ENCODE assay signal across 9 mouse cellular contexts in the genomic region with DNA sequence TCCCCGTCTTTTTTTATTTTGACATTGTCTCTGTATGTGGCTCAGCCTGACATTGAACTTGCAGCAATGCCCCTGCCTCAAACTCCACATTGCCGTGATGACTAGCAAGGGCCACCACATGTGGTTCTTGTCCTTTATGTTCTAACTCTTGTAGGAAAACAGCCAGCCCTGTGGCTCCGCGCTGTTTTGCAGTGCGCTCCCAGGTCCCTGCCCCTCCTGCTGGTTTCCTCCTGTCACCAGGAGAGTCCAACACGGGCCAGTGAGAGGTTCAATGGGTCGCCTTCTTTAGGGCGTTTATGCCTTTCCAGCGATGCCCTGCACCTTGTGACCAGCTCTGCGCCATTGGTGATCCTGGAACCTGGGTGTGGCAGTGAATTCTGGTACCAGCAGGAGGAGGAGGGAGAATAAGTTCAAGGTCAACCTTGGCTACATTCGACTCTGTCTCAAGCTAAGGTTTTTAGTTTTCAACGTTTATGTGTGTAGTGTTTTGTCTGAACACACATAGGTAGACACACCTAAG. TPM values are rescaled to one million over a fixed set of nuclear protein-coding genes. Genes with fewer than 3 reads are reported as not detected.
DNase-seq lines count a peak whose midpoint lies in the region; ATAC-seq and TF ChIP-seq lines count a peak whose summit lies in the region.
"Had no signal": no experiment of that assay in that cellular context is flagged by ENCODE, and none has a peak within 500 bp of the region (broad histone marks: within the 10 kb centered on the region; RNA-seq: fewer than 3 reads in every experiment).

No protein-coding gene starts in this region.

- peak overlapping the region; percentile 74 for H3K9ac ChIP-seq in embryonic facial prominence, embryonic 13.5 days
- peak overlapping the region; percentile 51 for H3K9ac ChIP-seq in intestine, embryonic 16.5 days (ENCODE audit: low read depth, low read length)

- WGBS in lung, adult 2 months, result 7% methylated on average over 12 of the region's 12 CpGs
- 8% methylated on average over 12 of the region's 12 CpGs for WGBS in embryonic facial prominence, embryonic 13.5 days
- WGBS in intestine, embryonic 16.5 days, result 6% methylated on average over 12 of the region's 12 CpGs

- H3K27me3 ChIP-seq in embryonic facial prominence, embryonic 13.5 days, result peaks cover 34% of the 10 kb centered on the region
- peaks cover 24% of the 10 kb centered on the region for H3K27me3 ChIP-seq in intestine, embryonic 16.5 days (replicated peaks; ENCODE audit: control insufficient read depth, insufficient read depth, low read length)

- no peak for TF ChIP-seq CTCF in lung, adult 2 months (IDR thresholded peaks at IDR 0.05; ENCODE audit: insufficient read depth, low read length)

- no peak for DNase-seq in lung, adult 2 months
- no peak for DNase-seq in lung, postnatal 36 days
- DNase-seq in naive thymus-derived CD4-positive, alpha-beta T cell, adult 2 months (ENCODE audit: low read depth), result peak; percentile 46
- no peak for DNase-seq in adipocyte (ENCODE audit: low spot score)
- DNase-seq in c-Kit-positive CD71-positive TER-119-positive erythroid progenitor cells, embryonic 14.5 days (ENCODE audit: low spot score), result no peak
- no peak for DNase-seq in layer of hippocampus, postnatal 14 days (ENCODE audit: low spot score in 2 of 2)

- H3K4me2 ChIP-seq in embryonic facial prominence, embryonic 13.5 days, result peak overlapping the region; percentile 96
- H3K4me2 ChIP-seq in intestine, embryonic 16.5 days (ENCODE audit: low read depth, low read length), result peak overlapping the region; percentile 53

- 0 out of 2 replicates have a peak, but pooled peaks have one; percentile 0 for ATAC-seq in embryonic facial prominence, embryonic 13.5 days (ENCODE audit: insufficient number of reproducible peaks, insufficient read depth, low FRiP score, low TSS enrichment, low read depth)
- peak; percentile 9 for ATAC-seq in intestine, embryonic 16.5 days

- H3K4me3 ChIP-seq in lung, adult 2 months (replicated peaks; ENCODE audit: extremely low read depth, low read depth, low read length), result peak overlapping the region; percentile 33
- peak overlapping the region; percentile 52 for H3K4me3 ChIP-seq in embryonic facial prominence, embryonic 13.5 days
- H3K4me3 ChIP-seq in intestine, embryonic 16.5 days (ENCODE audit: low read length), result peak overlapping the region; percentile 53

- H3K27ac ChIP-seq in embryonic facial prominence, embryonic 13.5 days, result peak overlapping the region; percentile 90
- H3K27ac ChIP-seq in intestine, embryonic 16.5 days (ENCODE audit: low read length), result peak overlapping the region; percentile 38; the same call in 1 of the 2 replicates

- H3K36me3 ChIP-seq in embryonic facial prominence, embryonic 13.5 days, result peaks cover 8% of the 10 kb centered on the region
- H3K36me3 ChIP-seq in intestine, embryonic 16.5 days (ENCODE audit: control insufficient read depth, insufficient read depth, low read length), result no peaks in the 10 kb centered on the region

- H3K4me1 ChIP-seq in lung, adult 2 months (ENCODE audit: control insufficient read depth, insufficient read depth, low read length), result peaks cover 18% of the 10 kb centered on the region
- H3K4me1 ChIP-seq in embryonic facial prominence, embryonic 13.5 days, result peaks cover 57% of the 10 kb centered on the region
- H3K4me1 ChIP-seq in intestine, embryonic 16.5 days (ENCODE audit: control insufficient read depth, insufficient read depth, low read length), result peaks cover 46% of the 10 kb centered on the region

- no peak for TF ChIP-seq POLR2A in lung, adult 2 months (IDR thresholded peaks at IDR 0.05; ENCODE audit: borderline replicate concordance, extremely low read depth, low read depth, low read length)

- H3K9me3 ChIP-seq in embryonic facial prominence, embryonic 13.5 days, result no peaks in the 10 kb centered on the region
- H3K9me3 ChIP-seq in intestine, embryonic 16.5 days (ENCODE audit: control insufficient read depth, low read length), result no peaks in the 10 kb centered on the region

RNA-seq across cellular contexts. Expression of gene Kcnn1, which starts 3.0 kb away (rescaled TPM):
- 3.4 and 5.0 TPM in 2 replicates for polyA plus RNA-seq in lung, adult 2 months (2012; rRNA removed)
- polyA plus RNA-seq in embryonic facial prominence, embryonic 13.5 days (2015; fragmentation: Nextera tagmentation; extraction: Ambion mirVana), result 3.2 and 5.3 TPM in 2 replicates
- polyA plus RNA-seq in intestine, embryonic 16.5 days (2015; fragmentation: Nextera tagmentation; extraction: Ambion mirVana), result 1.0 and 1.2 TPM in 2 replicates
- 10 to 100 TPM; 22.0 to 22.8 TPM for total RNA-seq in layer of hippocampus, postnatal 14 days (2021)
- total RNA-seq: neutrophil, adult 5-6 weeks had no signal

RNA-seq across cellular contexts. Expression of gene Ccdc124, which starts 7.7 kb away (rescaled TPM):
- 43.8 and 48.0 TPM in 2 replicates for polyA plus RNA-seq in lung, adult 2 months (2012; rRNA removed)
- polyA plus RNA-seq in embryonic facial prominence, embryonic 13.5 days (2015; fragmentation: Nextera tagmentation; extraction: Ambion mirVana), result 108 and 124 TPM in 2 replicates
- 79.3 and 90.1 TPM in 2 replicates for polyA plus RNA-seq in intestine, embryonic 16.5 days (2015; fragmentation: Nextera tagmentation; extraction: Ambion mirVana)
- 10 to 100 TPM; 84.5 to 92.7 TPM for total RNA-seq in layer of hippocampus, postnatal 14 days (2021)

RNA-seq across cellular contexts. Expression of gene Slc5a5, which starts 26.5 kb away (rescaled TPM):
- 0.71 and 1.3 TPM in 2 replicates for polyA plus RNA-seq in lung, adult 2 months (2012; rRNA removed)
- polyA plus RNA-seq in embryonic facial prominence, embryonic 13.5 days (2015; fragmentation: Nextera tagmentation; extraction: Ambion mirVana), result 0.18 and 0.32 TPM in 2 replicates
- 0.31 and 0.32 TPM in 2 replicates for polyA plus RNA-seq in intestine, embryonic 16.5 days (2015; fragmentation: Nextera tagmentation; extraction: Ambion mirVana)
- total RNA-seq in layer of hippocampus, postnatal 14 days (2021), result 1 to 10 TPM; 7.3 to 8.3 TPM
- total RNA-seq: neutrophil, adult 5-6 weeks had no signal

RNA-seq across cellular contexts. Expression of gene Arrdc2, which starts 26.5 kb away (rescaled TPM):
- polyA plus RNA-seq in lung, adult 2 months (2012; rRNA removed), result 50.3 and 78.3 TPM in 2 replicates
- 5.9 and 7.7 TPM in 2 replicates for polyA plus RNA-seq in embryonic facial prominence, embryonic 13.5 days (2015; fragmentation: Nextera tagmentation; extraction: Ambion mirVana)
- polyA plus RNA-seq in intestine, embryonic 16.5 days (2015; fragmentation: Nextera tagmentation; extraction: Ambion mirVana), result 8.3 and 9.0 TPM in 2 replicates
- 10 to 100 TPM; 23.3 to 24.5 TPM for total RNA-seq in layer of hippocampus, postnatal 14 days (2021)

RNA-seq across cellular contexts. Expression of gene Rpl18a, which starts 31.2 kb away (rescaled TPM):
- 3,384 and 4,193 TPM in 2 replicates for polyA plus RNA-seq in lung, adult 2 months (2012; rRNA removed)
- 4,412 and 4,959 TPM in 2 replicates for polyA plus RNA-seq in embryonic facial prominence, embryonic 13.5 days (2015; fragmentation: Nextera tagmentation; extraction: Ambion mirVana)
- polyA plus RNA-seq in intestine, embryonic 16.5 days (2015; fragmentation: Nextera tagmentation; extraction: Ambion mirVana), result 4,291 and 4,407 TPM in 2 replicates
- total RNA-seq in layer of hippocampus, postnatal 14 days (2021), result 100 to 1,000 TPM; 673 to 736 TPM
